Mouse (Mus musculus) cerebellum, postnatal 36 days (tissue): ENCODE data around the gene Dclre1b.
A peak's percentile ranks its signal among the peaks of the same experiment; 100 is the strongest.

ENCODE experiments used
- DNase-seq, 2 experiments: peaks; one replicate each; pipeline ENCODE4 v3.0.0; 2021 to 2022; ENCODE audit warnings: mixed read lengths in 2 of 2

Dclre1b gene

GRCm38 (mm10) chr3:103771531-103772130 lies 37.6 kb downstream of the Dclre1b start:
- peak; percentile 76 to 89 for DNase-seq

GRCm38 (mm10) chr3:103766789-103767188 lies 42.5 kb downstream of the Dclre1b start:
- no peak for DNase-seq

- no peak for DNase-seq
Measured at GRCm38 (mm10) chr3:103759261-103759970, 49.8 kb downstream of the Dclre1b start.

GRCm38 (mm10) chr3:103758456-103758855 lies 50.8 kb downstream of the Dclre1b start:
- no peak for DNase-seq

DNA sequence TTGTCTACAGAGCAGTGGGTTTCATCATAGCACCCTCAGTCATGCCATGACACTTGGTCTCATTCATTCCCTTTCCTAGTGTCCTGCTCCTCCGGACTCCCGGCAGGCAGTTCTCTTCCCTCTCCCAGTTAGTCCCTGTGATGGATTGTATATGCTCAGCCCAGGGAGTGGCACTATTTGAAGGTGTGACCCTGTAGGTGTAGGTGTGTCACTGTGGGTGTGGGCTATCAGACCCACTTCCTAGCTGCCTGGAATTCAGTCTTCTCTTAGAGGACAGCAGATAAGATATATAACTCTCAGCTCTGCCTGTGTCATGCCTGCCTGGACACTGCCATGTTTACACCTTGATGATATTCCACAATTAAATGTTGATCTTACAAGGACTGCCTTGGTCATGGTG lies 52.3 kb downstream of the Dclre1b start:
- DNase-seq: no peak

DNA sequence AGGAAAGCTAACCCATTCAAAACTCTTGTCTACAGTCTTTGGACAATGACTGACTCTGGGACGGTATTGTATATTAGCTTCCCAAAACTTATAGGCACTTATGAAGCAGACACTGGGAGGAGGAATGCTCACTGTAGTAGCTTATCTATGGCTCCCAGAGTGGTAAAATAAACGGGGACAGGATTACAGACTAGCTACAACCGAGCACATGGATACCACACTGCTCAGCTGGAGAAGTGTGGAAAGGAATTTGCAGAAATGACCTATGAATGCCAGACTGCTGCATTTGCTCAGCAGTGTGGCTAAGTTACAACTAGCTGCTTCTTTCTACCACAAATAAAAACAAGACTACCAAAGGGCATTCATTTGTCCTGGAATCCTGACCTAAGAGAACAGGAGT lies 53.9 kb downstream of the Dclre1b start:
- DNase-seq: no peak

DNA sequence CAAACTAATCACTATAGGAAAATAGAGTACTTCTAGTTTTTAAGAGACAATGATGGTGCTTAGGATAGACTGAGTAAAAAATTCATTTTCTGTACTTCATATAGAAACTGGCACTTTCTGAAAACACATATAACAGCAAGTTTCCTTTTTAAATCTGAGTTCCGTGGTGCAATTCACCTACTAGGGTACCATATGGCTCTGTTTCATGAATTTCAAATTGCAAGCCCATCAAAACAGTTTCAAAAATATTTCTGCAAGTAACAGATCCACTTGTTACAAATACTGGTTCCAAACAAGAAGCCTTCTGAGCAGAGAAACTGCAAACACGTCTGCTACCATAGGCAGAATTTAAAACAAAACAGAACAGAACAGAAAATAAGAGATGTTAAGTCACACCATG lies 57.7 kb downstream of the Dclre1b start:
- DNase-seq: no peak
